Mouse (Mus musculus) olfactory bulb, adult 2 months (tissue): ENCODE measurements at regions not wholly inside any gene's neighbourhood (a gene's known extent, or its start where the extent isn't known, plus 50 kb on each side); places are given as distances from the start of the nearest gene placed in this dataset.

ENCODE experiments used
- CTCF ChIP-seq: fragments of 200-500 bp; IDR thresholded peaks from 2 replicates; pipeline ENCODE4 v1.5.1; 2012; ENCODE audit warnings: low read depth, mild to moderate bottlenecking, low read length, moderate library complexity; ENCODE audit not compliant: insufficient read depth
- POLR2A ChIP-seq: fragments of 200-500 bp; IDR thresholded peaks from 2 replicates; pipeline ENCODE4 v1.6.1; 2012; ENCODE audit warnings: mild to moderate bottlenecking, low read depth, low read length, moderate library complexity; ENCODE audit not compliant: insufficient read depth

DNA sequence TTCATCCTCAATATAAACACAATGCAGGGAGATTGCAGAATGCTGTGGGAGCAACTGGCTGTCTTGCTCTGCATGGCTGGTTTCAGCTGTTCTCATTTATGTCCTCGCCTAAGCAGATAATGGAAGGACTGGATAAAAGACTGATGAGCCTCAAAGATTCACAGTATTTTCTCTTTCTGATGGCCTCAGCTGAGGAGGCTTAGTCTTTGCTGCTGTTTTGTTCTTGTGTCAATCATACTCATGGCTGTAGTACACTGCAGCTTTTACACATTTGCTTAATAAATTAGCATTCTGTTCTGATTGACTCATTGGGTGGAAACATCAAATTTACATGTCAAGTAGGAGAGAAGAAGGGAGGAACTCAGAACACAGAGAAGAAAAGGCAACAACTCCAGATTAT is 503.6 kb upstream of the Plxna2 start:
- TF ChIP-seq POLR2A (no peak), CTCF (no peak)
